Mouse (Mus musculus): ENCODE measurements around the gene Gm5148. TPM values are rescaled to one million over a fixed set of nuclear protein-coding genes. Genes with fewer than 3 reads are reported as not detected.

Gm5148 gene
- polyA plus RNA-seq, 1 experiment from 2014 or later, result 7.5 TPM

DNA sequence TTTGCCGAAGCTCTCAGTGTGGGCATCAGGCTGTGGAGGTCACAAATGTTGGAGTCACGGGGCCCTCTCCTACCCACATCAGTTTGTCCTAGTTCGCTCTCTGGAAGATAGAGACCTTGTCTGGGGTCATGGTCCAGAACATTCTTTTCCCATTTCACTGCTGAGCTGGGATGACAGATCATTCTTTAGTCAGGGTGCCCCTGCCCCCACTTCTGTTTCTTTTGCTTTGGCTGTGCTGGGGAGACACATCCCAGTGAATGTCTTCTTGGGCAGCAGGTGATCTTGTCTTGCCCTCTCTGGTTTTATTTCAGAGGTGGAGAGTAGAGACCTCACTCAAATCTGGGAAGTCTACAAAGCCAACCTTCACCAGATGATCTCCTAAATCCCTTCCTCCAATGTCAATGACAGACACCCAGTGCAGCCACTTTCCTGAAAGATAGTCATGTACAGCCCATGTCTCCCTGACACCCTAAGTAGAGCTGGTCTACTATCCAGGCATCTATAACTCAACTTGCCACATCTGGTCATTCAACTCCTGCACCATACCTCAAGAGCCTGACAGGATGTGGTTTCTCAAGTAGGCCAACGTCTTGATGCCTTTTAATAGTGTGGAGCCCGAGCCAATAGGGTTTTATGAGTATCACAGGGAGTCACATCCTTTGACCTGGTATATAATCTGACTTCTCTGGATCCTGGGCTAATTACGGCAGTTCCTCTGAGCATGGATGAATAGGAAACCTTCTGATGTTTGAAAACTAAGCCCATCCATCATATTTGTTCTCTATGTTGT is 851 bp upstream of the Gm5148 start:
- Histone ChIP-seq H3K36me3 (ENCODE audit: insufficient read depth, low read length) (no peaks in the 10 kb centered on the region), H3K4me2 (replicated peaks; ENCODE audit: low read depth, low read length) (peak overlapping the region; percentile 65), H3K4me3 (ENCODE audit: low read length) (peak overlapping the region; percentile 46), H3K27ac (ENCODE audit: low read length) (peak overlapping the region; percentile 67), H3K9ac (replicated peaks; ENCODE audit: low read length) (no peak overlapping the region), H3K27me3 (ENCODE audit: insufficient read depth, low read length) (no peaks in the 10 kb centered on the region), H3K9me3 (ENCODE audit: low read length) (no peaks in the 10 kb centered on the region), H3K4me1 (ENCODE audit: insufficient read depth, low read length) (peaks cover 51% of the 10 kb centered on the region)
- ATAC-seq (ENCODE audit: low FRiP score, low TSS enrichment), result no peak
- 63% methylated on average over 6 of the region's 6 CpGs for WGBS

DNA sequence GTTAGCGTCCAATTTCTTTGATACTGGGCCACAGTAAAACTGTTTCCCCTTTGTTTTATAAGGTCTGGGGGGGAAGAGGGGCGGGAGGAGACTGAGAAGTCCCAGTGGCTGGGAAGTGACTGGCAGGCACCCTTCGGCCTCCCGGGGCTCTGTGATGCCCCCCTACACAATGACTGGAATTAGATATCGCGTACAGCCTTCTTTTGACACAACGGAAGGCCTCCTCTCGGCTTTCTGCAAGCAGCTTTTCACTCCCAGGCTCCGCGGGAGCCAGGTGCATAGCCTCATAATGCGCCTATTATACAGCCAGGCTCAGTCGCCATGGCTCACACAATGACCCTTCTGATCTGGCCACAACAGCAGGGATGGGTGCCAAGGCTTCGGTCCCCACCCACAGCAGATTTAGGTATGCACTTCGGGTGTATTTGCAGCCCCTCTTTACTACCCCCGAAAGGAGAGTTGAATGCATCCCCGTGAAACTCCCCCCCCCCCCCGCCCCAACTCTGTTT is 574 bp downstream of the Gm5148 start:
- H3K27ac ChIP-seq (ENCODE audit: low read length), result peak overlapping the region; percentile 94
- peaks cover 44% of the 10 kb centered on the region for H3K4me1 ChIP-seq (ENCODE audit: insufficient read depth, low read length)
- peak overlapping the region; percentile 65 for H3K4me2 ChIP-seq (replicated peaks; ENCODE audit: low read depth, low read length)
- H3K9ac ChIP-seq (replicated peaks; ENCODE audit: low read length), result peak overlapping the region; percentile 64
- no peaks in the 10 kb centered on the region for H3K36me3 ChIP-seq (ENCODE audit: insufficient read depth, low read length)
- H3K4me3 ChIP-seq (ENCODE audit: low read length), result peak overlapping the region; percentile 46
- peak; percentile 69; the same call in 1 of the 2 replicates for ATAC-seq (ENCODE audit: low FRiP score, low TSS enrichment)
- WGBS, result 4% methylated on average over 17 of the region's 17 CpGs
- no peaks in the 10 kb centered on the region for H3K9me3 ChIP-seq (ENCODE audit: low read length)
- no peaks in the 10 kb centered on the region for H3K27me3 ChIP-seq (ENCODE audit: insufficient read depth, low read length)

- Histone ChIP-seq H3K9ac (replicated peaks; ENCODE audit: low read length) (peak overlapping the region; percentile 64), H3K4me3 (ENCODE audit: low read length) (peak overlapping the region; percentile 46), H3K27ac (ENCODE audit: low read length) (peak overlapping the region; percentile 94), H3K27me3 (ENCODE audit: insufficient read depth, low read length) (no peaks in the 10 kb centered on the region), H3K4me1 (ENCODE audit: insufficient read depth, low read length) (peaks cover 38% of the 10 kb centered on the region), H3K4me2 (replicated peaks; ENCODE audit: low read depth, low read length) (peak overlapping the region; percentile 65), H3K36me3 (ENCODE audit: insufficient read depth, low read length) (no peaks in the 10 kb centered on the region), H3K9me3 (ENCODE audit: low read length) (no peaks in the 10 kb centered on the region)
- WGBS, result 10% methylated on average over 11 of the region's 11 CpGs
- ATAC-seq (ENCODE audit: low FRiP score, low TSS enrichment), result peak; percentile 53
Measured at GRCm38 (mm10) chr3:37723061-37723521, 1.2 kb downstream of the Gm5148 start.

DNA sequence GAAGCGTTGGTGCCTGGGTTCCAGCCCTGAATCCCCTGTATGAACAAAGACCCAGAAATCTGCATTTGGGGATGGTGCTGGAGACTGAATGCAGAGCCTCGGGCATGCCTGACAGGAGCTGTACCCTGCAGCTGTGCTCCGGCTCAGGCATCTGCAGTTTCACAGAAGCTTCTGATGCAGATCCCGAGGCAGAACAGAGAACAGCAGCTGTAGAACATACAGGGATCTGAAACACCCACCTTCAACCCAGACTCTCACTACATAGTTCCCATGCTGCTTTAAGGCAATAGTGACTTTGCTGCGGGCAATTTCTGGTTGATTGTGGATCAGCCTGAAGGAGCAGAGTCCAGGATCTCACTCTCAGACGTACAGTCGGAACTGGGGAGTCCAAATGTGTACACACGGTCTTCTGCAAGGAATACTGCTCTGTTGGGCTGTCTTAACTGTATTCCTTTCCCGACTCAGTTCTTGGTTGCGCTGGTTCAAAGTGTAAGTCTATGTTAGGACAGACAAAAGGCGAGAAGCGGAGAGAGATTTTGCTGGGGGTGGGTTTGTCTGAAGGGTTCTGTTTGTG is 1.7 kb downstream of the Gm5148 start:
- H3K4me3 ChIP-seq (ENCODE audit: low read length), result peak overlapping the region; percentile 46
- ATAC-seq (ENCODE audit: low FRiP score, low TSS enrichment), result no peak
- peak overlapping the region; percentile 10 for H3K9ac ChIP-seq (replicated peaks; ENCODE audit: low read length)
- peak overlapping the region; percentile 65 for H3K4me2 ChIP-seq (replicated peaks; ENCODE audit: low read depth, low read length)
- no peaks in the 10 kb centered on the region for H3K36me3 ChIP-seq (ENCODE audit: insufficient read depth, low read length)
- peaks cover 35% of the 10 kb centered on the region for H3K4me1 ChIP-seq (ENCODE audit: insufficient read depth, low read length)
- WGBS, result 46% methylated on average over 12 of the region's 12 CpGs
- H3K27ac ChIP-seq (ENCODE audit: low read length), result peak overlapping the region; percentile 94
- no peaks in the 10 kb centered on the region for H3K9me3 ChIP-seq (ENCODE audit: low read length)
- H3K27me3 ChIP-seq (ENCODE audit: insufficient read depth, low read length), result no peaks in the 10 kb centered on the region

DNA sequence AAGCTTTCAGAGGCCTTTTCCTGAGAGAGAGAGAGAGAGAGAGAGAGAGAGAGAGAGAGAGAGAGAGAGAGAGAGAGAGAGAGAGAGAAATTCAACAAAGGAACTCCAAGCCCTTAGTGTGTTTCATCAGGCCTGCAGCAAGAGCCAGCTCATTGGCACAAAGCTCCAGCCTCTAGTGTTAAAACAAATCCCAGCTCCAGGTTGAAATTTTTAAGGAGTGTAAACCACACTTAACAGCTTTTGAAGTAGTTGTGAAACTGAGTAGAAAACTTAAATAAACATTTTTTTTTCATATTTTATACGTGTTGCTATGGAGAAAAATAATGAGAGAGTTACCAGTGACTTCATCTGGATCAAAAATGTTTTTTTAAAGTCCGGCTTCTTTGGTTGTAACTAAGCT is 7.3 kb downstream of the Gm5148 start:
- Histone ChIP-seq H3K27me3 (ENCODE audit: insufficient read depth, low read length) (no peaks in the 10 kb centered on the region), H3K4me2 (replicated peaks; ENCODE audit: low read depth, low read length) (no peak overlapping the region), H3K4me3 (ENCODE audit: low read length) (no peak overlapping the region), H3K36me3 (ENCODE audit: insufficient read depth, low read length) (no peaks in the 10 kb centered on the region), H3K9me3 (ENCODE audit: low read length) (no peaks in the 10 kb centered on the region), H3K27ac (ENCODE audit: low read length) (no peak overlapping the region), H3K4me1 (ENCODE audit: insufficient read depth, low read length) (peaks cover 7% of the 10 kb centered on the region; the same call in 1 of the 2 replicates), H3K9ac (replicated peaks; ENCODE audit: low read length) (no peak overlapping the region)
- ATAC-seq (ENCODE audit: low FRiP score, low TSS enrichment), result no peak
- WGBS, result 85% methylated on average over 2 of the region's 2 CpGs

DNA sequence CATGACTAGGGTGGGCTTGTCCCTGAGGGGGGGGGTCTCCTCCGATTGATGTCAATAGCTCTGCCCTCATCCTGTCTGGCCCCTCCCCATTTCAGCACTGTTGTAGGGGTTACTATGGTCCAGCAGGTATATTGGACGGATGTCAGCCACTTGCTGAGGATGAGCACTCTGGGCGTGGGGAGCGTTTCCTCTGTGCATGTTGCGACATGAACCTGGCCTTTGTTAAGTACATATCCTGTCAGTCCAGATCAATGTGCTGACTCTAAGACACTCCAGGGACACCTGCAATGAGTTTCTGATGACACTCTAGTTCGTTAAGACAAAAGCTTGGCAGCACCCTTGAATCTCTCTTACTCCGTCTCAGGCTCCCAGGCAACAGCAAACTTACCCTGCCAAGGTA is 8.6 kb downstream of the Gm5148 start:
- ATAC-seq (ENCODE audit: low FRiP score, low TSS enrichment), result 0 out of 2 replicates have a peak, but pooled peaks have one; percentile 39
- no peak overlapping the region for H3K4me3 ChIP-seq (ENCODE audit: low read length)
- H3K9me3 ChIP-seq (ENCODE audit: low read length), result no peaks in the 10 kb centered on the region
- no peaks in the 10 kb centered on the region for H3K36me3 ChIP-seq (ENCODE audit: insufficient read depth, low read length)
- no peak overlapping the region for H3K27ac ChIP-seq (ENCODE audit: low read length)
- 87% methylated on average over 7 of the region's 7 CpGs for WGBS
- H3K4me2 ChIP-seq (replicated peaks; ENCODE audit: low read depth, low read length), result no peak overlapping the region
- no peak overlapping the region for H3K9ac ChIP-seq (replicated peaks; ENCODE audit: low read length)
- peaks cover 7% of the 10 kb centered on the region; the same call in 1 of the 2 replicates for H3K4me1 ChIP-seq (ENCODE audit: insufficient read depth, low read length)
- no peaks in the 10 kb centered on the region for H3K27me3 ChIP-seq (ENCODE audit: insufficient read depth, low read length)

DNA sequence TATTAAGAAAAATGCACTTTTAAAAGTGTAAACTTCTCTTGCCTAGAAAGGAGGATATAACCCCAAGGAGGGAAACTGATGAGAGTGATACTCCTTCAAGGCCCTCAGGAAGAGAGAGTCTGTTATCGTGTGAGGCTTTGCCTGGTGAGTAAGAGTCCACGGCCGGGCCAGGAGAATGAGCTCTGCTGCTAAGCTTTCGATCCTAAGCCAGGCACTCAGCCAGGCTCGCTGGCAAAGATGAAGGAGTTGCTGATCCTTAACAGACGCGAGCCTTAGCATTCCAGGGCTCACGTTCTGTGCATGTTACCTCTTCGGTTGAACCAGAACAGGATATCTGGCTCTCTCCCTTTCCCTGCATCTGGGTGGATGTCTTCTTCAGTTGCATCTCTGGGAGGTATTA is 11.8 kb downstream of the Gm5148 start:
- Histone ChIP-seq H3K9ac (replicated peaks; ENCODE audit: low read length) (no peak overlapping the region), H3K4me3 (ENCODE audit: low read length) (no peak overlapping the region), H3K27me3 (ENCODE audit: insufficient read depth, low read length) (no peaks in the 10 kb centered on the region), H3K27ac (ENCODE audit: low read length) (no peak overlapping the region; the same call in 1 of the 2 replicates), H3K9me3 (ENCODE audit: low read length) (no peaks in the 10 kb centered on the region), H3K4me2 (replicated peaks; ENCODE audit: low read depth, low read length) (no peak overlapping the region), H3K4me1 (ENCODE audit: insufficient read depth, low read length) (peaks cover 12% of the 10 kb centered on the region; the same call in 1 of the 2 replicates), H3K36me3 (ENCODE audit: insufficient read depth, low read length) (no peaks in the 10 kb centered on the region)
- WGBS, result 50% methylated on average over 9 of the region's 9 CpGs
- ATAC-seq (ENCODE audit: low FRiP score, low TSS enrichment), result no peak

GRCm38 (mm10) chr3:37711639-37712038 is 12.7 kb downstream of the Gm5148 start:
- H3K4me3 ChIP-seq (ENCODE audit: low read length), result no peak overlapping the region
- H3K4me2 ChIP-seq (replicated peaks; ENCODE audit: low read depth, low read length), result no peak overlapping the region
- peaks cover 12% of the 10 kb centered on the region; the same call in 1 of the 2 replicates for H3K4me1 ChIP-seq (ENCODE audit: insufficient read depth, low read length)
- ATAC-seq (ENCODE audit: low FRiP score, low TSS enrichment), result no peak
- 87% methylated on average over 4 of the region's 4 CpGs for WGBS
- H3K27me3 ChIP-seq (ENCODE audit: insufficient read depth, low read length), result no peaks in the 10 kb centered on the region
- H3K27ac ChIP-seq (ENCODE audit: low read length), result no peak overlapping the region
- H3K9ac ChIP-seq (replicated peaks; ENCODE audit: low read length), result no peak overlapping the region
- no peaks in the 10 kb centered on the region for H3K9me3 ChIP-seq (ENCODE audit: low read length)
- H3K36me3 ChIP-seq (ENCODE audit: insufficient read depth, low read length), result no peaks in the 10 kb centered on the region

DNA sequence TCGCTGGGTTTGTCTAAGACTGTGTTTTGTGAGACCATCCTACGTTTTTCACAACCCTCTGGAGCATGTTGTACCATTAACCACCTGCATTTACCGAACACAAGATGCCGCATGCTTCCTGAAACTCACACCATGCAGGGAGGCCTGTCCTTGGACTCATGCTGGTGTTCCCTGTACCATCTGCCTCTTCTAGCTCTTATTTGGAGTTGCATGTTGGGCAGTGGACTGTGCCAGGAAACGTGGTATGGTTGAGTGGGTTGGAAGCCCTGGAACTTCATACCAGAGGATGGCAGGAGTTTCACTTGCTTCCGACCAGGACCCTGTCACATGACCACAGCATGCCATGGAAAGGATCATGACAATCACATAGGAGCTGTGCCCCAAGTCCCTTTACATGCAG is 16.5 kb downstream of the Gm5148 start:
- Histone ChIP-seq H3K27ac (ENCODE audit: low read length) (no peak overlapping the region), H3K4me1 (ENCODE audit: insufficient read depth, low read length) (peaks cover 18% of the 10 kb centered on the region), H3K36me3 (ENCODE audit: insufficient read depth, low read length) (no peaks in the 10 kb centered on the region), H3K9ac (replicated peaks; ENCODE audit: low read length) (no peak overlapping the region), H3K4me3 (ENCODE audit: low read length) (no peak overlapping the region), H3K9me3 (ENCODE audit: low read length) (no peaks in the 10 kb centered on the region), H3K27me3 (ENCODE audit: insufficient read depth, low read length) (no peaks in the 10 kb centered on the region), H3K4me2 (replicated peaks; ENCODE audit: low read depth, low read length) (no peak overlapping the region)
- WGBS, result 73% methylated on average over 6 of the region's 6 CpGs
- no peak for ATAC-seq (ENCODE audit: low FRiP score, low TSS enrichment)

GRCm38 (mm10) chr3:37706439-37706838 is 17.9 kb downstream of the Gm5148 start:
- ATAC-seq (ENCODE audit: low FRiP score, low TSS enrichment), result no peak
- WGBS, result 58% methylated on average over 4 of the region's 4 CpGs
- Histone ChIP-seq H3K4me3 (ENCODE audit: low read length) (no peak overlapping the region), H3K4me2 (replicated peaks; ENCODE audit: low read depth, low read length) (no peak overlapping the region), H3K36me3 (ENCODE audit: insufficient read depth, low read length) (no peaks in the 10 kb centered on the region), H3K4me1 (ENCODE audit: insufficient read depth, low read length) (peaks cover 14% of the 10 kb centered on the region), H3K27ac (ENCODE audit: low read length) (no peak overlapping the region), H3K9ac (replicated peaks; ENCODE audit: low read length) (no peak overlapping the region), H3K27me3 (ENCODE audit: insufficient read depth, low read length) (no peaks in the 10 kb centered on the region), H3K9me3 (ENCODE audit: low read length) (peaks cover 5% of the 10 kb centered on the region; the same call in 1 of the 2 replicates)

All from kidney, embryonic 16.5 days (tissue).